Mouse (Mus musculus) small intestine, adult 2 months (tissue): ENCODE data around the gene Slc22a16. TPM values are rescaled to one million over a fixed set of nuclear protein-coding genes. Genes with fewer than 3 reads are reported as not detected.

Experiments
- H3K27ac ChIP-seq: fragments of 200-500 bp; 2 replicates; pipeline ENCODE4 v1.5.1; 2012; ENCODE audit warnings: low read depth, low read length, control low read depth, inconsistent platforms; ENCODE audit not compliant: insufficient read depth
- H3K27me3 ChIP-seq: fragments of 200-500 bp; 2 replicates; pipeline ENCODE4 v1.6.1; 2012; ENCODE audit warnings: mild to moderate bottlenecking, moderate library complexity, low read length, inconsistent platforms; ENCODE audit not compliant: control insufficient read depth, insufficient read depth
- H3K36me3 ChIP-seq: fragments of 200-500 bp; 2 replicates; pipeline ENCODE4 v1.6.1; 2012; ENCODE audit warnings: mild to moderate bottlenecking, low read length, control low read depth, inconsistent platforms; ENCODE audit not compliant: control insufficient read depth, insufficient read depth
- H3K4me1 ChIP-seq: fragments of 200-500 bp; 2 replicates; pipeline ENCODE4 v1.6.1; 2012; ENCODE audit warnings: low read length, inconsistent platforms, mixed read lengths; ENCODE audit not compliant: control insufficient read depth, insufficient read depth, insufficient read length
- H3K4me3 ChIP-seq: fragments of 200-500 bp; 2 replicates; pipeline ENCODE4 v1.5.1; 2012; ENCODE audit warnings: low read depth, mild to moderate bottlenecking, control low read depth, inconsistent platforms, low read length, moderate library complexity
- CTCF ChIP-seq: fragments of 200-500 bp; IDR thresholded peaks from 2 replicates; pipeline ENCODE4 v1.5.1; 2012; ENCODE audit warnings: low read depth, mild to moderate bottlenecking, control low read depth, inconsistent platforms, low read length, moderate library complexity, mixed read lengths; ENCODE audit not compliant: insufficient replicate concordance, insufficient read length; ENCODE audit errors: extremely low read depth
- POLR2A ChIP-seq: fragments of 200-500 bp; IDR thresholded peaks from 2 replicates; pipeline ENCODE4 v1.6.1; 2012; ENCODE audit warnings: low read depth, mild to moderate bottlenecking, control low read depth, inconsistent platforms, low read length, moderate library complexity
- WGBS: fragments of 180-500 bp; shearing (Covaris S2); methylation state at CpG from one replicate; pipeline ENCODE4 v1.1.7; 2018; 5-methylcytosine and 5-hydroxymethylcytosine counted together
- polyA plus RNA-seq: library from polyadenylated mRNA; depleted of rRNA; stranded (reverse); fragments of >200 nt; gene quantifications from 2 replicates; pipeline ENCODE4 v1.2.3, GENCODE M21; 2012

Gene Slc22a16
- polyA plus RNA-seq, 1 experiment, result not detected

GRCm38 (mm10) chr10:40638276-40638675 is 68.1 kb downstream of the Slc22a16 start:
- TF ChIP-seq CTCF, result no peak
- TF ChIP-seq POLR2A, result no peak
- Histone ChIP-seq H3K4me3 (no peak overlapping the region), H3K36me3 (no peaks in the 10 kb centered on the region), H3K27me3 (no peaks in the 10 kb centered on the region), H3K4me1 (peaks cover 2% of the 10 kb centered on the region; the same call in 1 of the 2 replicates), H3K27ac (no peak overlapping the region)
- 76% methylated on average over 7 of the region's 7 CpGs for WGBS

DNA sequence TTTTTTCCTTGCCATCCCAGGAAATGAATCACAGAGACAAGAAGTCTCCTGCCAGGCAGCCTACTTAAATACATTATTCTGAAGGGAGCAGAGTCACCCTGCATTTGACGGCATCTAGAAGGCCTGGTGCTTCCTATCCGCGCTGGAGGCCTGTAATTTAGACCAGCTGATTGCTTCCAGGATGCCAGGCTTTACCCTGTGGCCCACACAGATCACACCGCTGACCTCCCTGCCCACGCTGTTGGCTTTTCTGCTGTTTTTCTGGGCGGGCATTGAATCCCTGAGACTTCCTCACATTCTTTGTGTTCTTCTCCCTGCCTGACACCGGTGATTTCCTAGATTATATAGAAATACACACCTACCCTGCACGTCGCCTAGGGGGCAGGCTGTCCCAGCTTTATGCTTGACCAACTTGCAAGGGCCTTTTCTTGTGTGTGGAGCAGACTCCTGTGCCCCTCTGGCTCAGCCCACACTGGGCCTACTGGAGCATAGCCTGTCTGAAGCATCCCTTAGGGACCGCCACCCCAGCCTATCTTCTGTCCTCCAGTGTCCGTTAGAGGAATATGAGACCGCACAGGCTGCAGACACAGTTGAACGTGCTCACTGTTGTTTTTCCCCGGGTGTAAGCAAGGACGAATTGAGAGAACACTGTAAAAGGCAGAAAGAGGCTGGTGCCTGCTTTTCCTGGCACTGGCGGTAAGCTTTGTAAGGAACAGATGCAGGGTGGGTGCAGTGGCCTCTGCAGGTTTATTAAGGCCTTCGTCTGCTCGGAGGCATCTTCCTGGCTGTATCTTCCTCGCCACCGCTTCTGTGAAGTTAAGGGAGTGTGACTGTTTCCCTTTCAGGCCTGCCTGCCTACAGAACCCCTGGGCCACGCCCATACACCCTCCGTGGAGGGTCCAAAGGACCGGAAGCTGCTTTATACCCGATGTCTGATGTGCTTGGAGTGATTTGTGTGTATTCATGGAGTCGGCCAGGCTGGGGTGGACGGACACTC is 69.0 kb downstream of the Slc22a16 start:
- TF ChIP-seq CTCF, result no peak
- TF ChIP-seq POLR2A, result no peak

DNA sequence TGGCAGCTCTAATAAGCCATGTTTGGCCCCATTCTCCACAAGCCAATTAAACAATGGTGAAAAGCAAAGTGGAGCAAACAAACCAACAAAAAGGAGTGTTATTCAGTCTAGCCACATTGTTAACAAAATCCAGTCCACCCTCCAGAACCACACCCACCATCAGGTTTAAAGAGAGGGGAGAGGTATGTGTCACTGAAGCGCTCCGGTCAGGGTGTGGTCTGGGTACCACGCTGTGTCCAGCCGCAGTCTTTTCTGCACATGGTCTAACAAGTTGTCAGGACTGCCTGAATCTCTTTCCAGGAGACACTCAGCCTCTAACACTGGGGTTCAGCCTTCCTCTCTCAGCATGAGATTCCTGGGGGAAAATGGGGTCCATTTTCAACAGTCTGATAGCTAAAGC is 70.3 kb downstream of the Slc22a16 start:
- TF ChIP-seq CTCF (no peak), POLR2A (no peak)
- Histone ChIP-seq H3K36me3 (no peaks in the 10 kb centered on the region), H3K4me3 (no peak overlapping the region), H3K4me1 (peaks cover 2% of the 10 kb centered on the region; the same call in 1 of the 2 replicates), H3K27me3 (no peaks in the 10 kb centered on the region), H3K27ac (no peak overlapping the region)
- WGBS, result 84% methylated on average over 4 of the region's 4 CpGs

More for the DNA sequence above, 69.0 kb downstream of the Slc22a16 start:
- Histone ChIP-seq H3K36me3 (no peaks in the 10 kb centered on the region), H3K4me3 (no peak overlapping the region), H3K27me3 (no peaks in the 10 kb centered on the region), H3K27ac (no peak overlapping the region), H3K4me1 (peaks cover 2% of the 10 kb centered on the region; the same call in 1 of the 2 replicates)
- WGBS, result 80% methylated on average over 26 of the region's 26 CpGs

GRCm38 (mm10) chr10:40641901-40642300 is 71.8 kb downstream of the Slc22a16 start:
- Histone ChIP-seq H3K36me3 (no peaks in the 10 kb centered on the region), H3K4me1 (peaks cover 2% of the 10 kb centered on the region; the same call in 1 of the 2 replicates), H3K4me3 (no peak overlapping the region), H3K27ac (no peak overlapping the region), H3K27me3 (no peaks in the 10 kb centered on the region)
- TF ChIP-seq CTCF, result no peak
- TF ChIP-seq POLR2A, result no peak
- 86% methylated on average over 7 of the region's 7 CpGs for WGBS

- H3K4me1 ChIP-seq, result peaks cover 2% of the 10 kb centered on the region; the same call in 1 of the 2 replicates
- TF ChIP-seq POLR2A (no peak), CTCF (no peak)
- H3K27ac ChIP-seq, result no peak overlapping the region
- H3K4me3 ChIP-seq, result no peak overlapping the region
- no peaks in the 10 kb centered on the region for H3K27me3 ChIP-seq
- no peaks in the 10 kb centered on the region for H3K36me3 ChIP-seq
- WGBS, result 69% methylated on average over 5 of the region's 5 CpGs
These were observed 73.0 kb downstream of the Slc22a16 start for GRCm38 (mm10) chr10:40643126-40643525.

GRCm38 (mm10) chr10:40644456-40644855 is 74.3 kb downstream of the Slc22a16 start:
- Histone ChIP-seq H3K27me3 (no peaks in the 10 kb centered on the region), H3K4me3 (no peak overlapping the region), H3K4me1 (peaks cover 2% of the 10 kb centered on the region; the same call in 1 of the 2 replicates), H3K27ac (no peak overlapping the region), H3K36me3 (no peaks in the 10 kb centered on the region)
- WGBS, result 68% methylated on average over 9 of the region's 9 CpGs
- TF ChIP-seq CTCF (no peak), POLR2A (no peak)

DNA sequence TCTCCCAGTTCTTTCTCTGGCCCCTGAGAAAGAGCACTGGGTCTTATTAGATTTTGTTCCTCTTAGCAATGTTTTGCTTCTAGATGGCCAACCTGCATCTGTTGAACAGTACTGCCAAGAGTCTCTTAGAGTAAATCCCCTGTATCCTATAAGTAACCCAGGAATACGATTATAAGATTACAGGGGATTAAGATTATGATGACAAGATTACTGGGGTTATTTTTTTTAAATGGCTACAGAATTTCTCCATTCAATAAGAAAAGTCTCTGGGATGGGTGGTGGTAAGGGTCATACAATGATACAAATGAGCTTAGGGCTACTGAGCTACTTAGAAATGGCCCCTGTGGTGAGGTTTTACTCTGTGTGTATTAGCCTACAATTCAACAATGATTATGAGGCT is 75.2 kb downstream of the Slc22a16 start:
- 60% methylated on average over 1 of the region's 1 CpGs for WGBS
- TF ChIP-seq POLR2A (no peak), CTCF (no peak)
- Histone ChIP-seq H3K36me3 (no peaks in the 10 kb centered on the region), H3K27ac (no peak overlapping the region), H3K4me3 (no peak overlapping the region), H3K27me3 (no peaks in the 10 kb centered on the region), H3K4me1 (peaks cover 2% of the 10 kb centered on the region; the same call in 1 of the 2 replicates)
